Mouse (Mus musculus): Measurements from ENCODE around the gene Ak7.

DNA sequence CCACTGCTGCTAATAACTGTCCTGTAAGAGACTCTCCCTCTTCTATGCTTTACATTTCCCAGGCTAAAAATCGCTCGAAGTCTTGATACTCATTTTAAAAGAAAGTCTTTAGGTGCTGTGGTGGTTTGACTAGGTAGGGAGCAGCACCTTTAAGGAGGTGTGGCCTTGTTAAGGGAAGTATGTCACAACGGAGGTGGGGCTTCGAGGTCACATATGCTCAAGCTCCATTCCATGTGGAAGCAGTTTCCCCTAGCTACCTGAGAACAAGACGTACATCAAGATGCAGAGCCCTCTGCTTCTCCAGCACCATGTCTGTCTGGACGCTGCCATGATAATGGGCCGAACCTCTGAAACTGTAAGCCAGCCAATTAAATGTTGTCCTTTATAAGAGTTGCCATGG is 27.6 kb upstream of the Ak7 start:
- TF ChIP-seq POLR2A (IDR thresholded peaks at IDR 0.05; ENCODE audit: extremely low read depth, insufficient read depth, low read length) (no peak), CTCF (IDR thresholded peaks at IDR 0.05; ENCODE audit: low read depth, low read length) (no peak)

Data from liver, adult 2 months (tissue).